Mouse (Mus musculus): ENCODE measurements around the gene Ndufaf5.

DNA sequence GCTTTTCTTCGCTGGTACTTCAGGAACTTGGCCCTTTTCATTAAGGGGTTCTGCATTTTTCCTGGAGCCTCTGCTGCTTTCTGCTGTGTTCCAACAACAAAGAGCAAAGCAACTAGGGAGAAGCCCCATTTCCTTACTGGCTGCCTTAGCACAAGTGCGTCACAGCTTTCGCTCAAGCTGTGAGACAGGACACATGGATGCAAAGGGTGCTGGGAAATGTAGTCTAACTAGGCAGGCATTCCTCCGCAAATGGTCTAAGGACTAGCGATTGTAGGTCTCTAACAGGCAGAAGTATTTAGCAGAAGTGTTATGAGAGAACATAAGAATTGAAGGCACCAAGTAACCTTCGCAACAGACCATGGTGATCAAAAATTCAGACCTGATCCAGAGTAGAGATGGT is 66.8 kb downstream of the Ndufaf5 start:
- no peak for TF ChIP-seq GATA1 (IDR thresholded peaks at IDR 0.05; ENCODE audit: borderline replicate concordance, low read length)
- TF ChIP-seq CTCF (IDR thresholded peaks at IDR 0.05; ENCODE audit: low read depth, low read length), result no peak
- TF ChIP-seq TAL1 (conservative IDR thresholded peaks at IDR 0.05; ENCODE audit: low read depth, low read length), result no peak
- no peak for TF ChIP-seq POLR2AphosphoS5 (IDR thresholded peaks at IDR 0.05; ENCODE audit: insufficient replicate concordance, low read depth, low read length)

All from G1E (cell line).